Mouse (Mus musculus) heart, embryonic 15.5 days (tissue): ENCODE measurements at regions not wholly inside any gene's neighbourhood (a gene's known extent, or its start where the extent isn't known, plus 50 kb on each side); places are given as distances from the start of the nearest gene placed in this dataset.

ENCODE experiments used
- ATAC-seq: fragments of 200-750 bp; cut with Nextera tagmentation; replicated peaks from 2 replicates; pipeline ENCODE4 v1.8.0; 2017; ENCODE audit warnings: low read depth, moderate TSS enrichment; ENCODE audit not compliant: insufficient number of reproducible peaks, insufficient read depth, low FRiP score
- H3K27ac ChIP-seq: fragments of 300-500 bp; sonication (generic); 2 replicates; pipeline ENCODE4 v1.5.1; 2015; ENCODE audit warnings: mild to moderate bottlenecking, inconsistent platforms
- H3K27me3 ChIP-seq: fragments of 300-500 bp; sonication (generic); 2 replicates; pipeline ENCODE4 v1.6.1; 2015; ENCODE audit warnings: inconsistent platforms
- H3K36me3 ChIP-seq: fragments of 300-500 bp; sonication (generic); 2 replicates; pipeline ENCODE4 v1.6.1; 2015; ENCODE audit warnings: mild to moderate bottlenecking, inconsistent platforms
- H3K4me1 ChIP-seq: fragments of 300-500 bp; sonication (generic); replicated peaks from 2 replicates; pipeline ENCODE4 v1.6.1; 2015; ENCODE audit warnings: inconsistent platforms
- H3K4me2 ChIP-seq: fragments of 300-500 bp; sonication (generic); 2 replicates; pipeline ENCODE4 v1.6.1; 2015; ENCODE audit warnings: inconsistent platforms, mild to moderate bottlenecking, moderate library complexity
- H3K4me3 ChIP-seq: fragments of 300-500 bp; sonication (generic); 2 replicates; pipeline ENCODE4 v1.5.1; 2015; ENCODE audit warnings: mild to moderate bottlenecking, inconsistent platforms
- H3K9ac ChIP-seq: fragments of 300-500 bp; sonication (generic); 2 replicates; pipeline ENCODE4 v1.6.1; 2015; ENCODE audit warnings: mild to moderate bottlenecking, inconsistent platforms
- H3K9me3 ChIP-seq: fragments of 300-500 bp; sonication (generic); replicated peaks from 2 replicates; pipeline ENCODE4 v1.6.1; 2016; ENCODE audit warnings: inconsistent platforms
- WGBS: fragments of 180-500 bp; shearing (Covaris S2); methylation state at CpG from one replicate; pipeline ENCODE4 v1.1.7; 2015; ENCODE audit warnings: mixed read lengths; 5-methylcytosine and 5-hydroxymethylcytosine counted together

GRCm38 (mm10) chr5:12124935-12125334, 207.1 kb downstream of the 4933402N22Rik start:
- 79% methylated on average over 5 of the region's 5 CpGs for WGBS
- ATAC-seq: no peak
- Histone ChIP-seq H3K27ac (no peak overlapping the region), H3K4me2 (no peak overlapping the region), H3K4me1 (no peaks in the 10 kb centered on the region), H3K9ac (no peak overlapping the region), H3K9me3 (no peaks in the 10 kb centered on the region), H3K36me3 (no peaks in the 10 kb centered on the region), H3K27me3 (no peaks in the 10 kb centered on the region), H3K4me3 (no peak overlapping the region)

GRCm38 (mm10) chr5:12127484-12128265, 209.8 kb downstream of the 4933402N22Rik start:
- Histone ChIP-seq H3K4me3 (no peak overlapping the region), H3K4me1 (no peaks in the 10 kb centered on the region), H3K36me3 (no peaks in the 10 kb centered on the region), H3K9ac (no peak overlapping the region), H3K27ac (no peak overlapping the region), H3K4me2 (no peak overlapping the region), H3K27me3 (no peaks in the 10 kb centered on the region), H3K9me3 (no peaks in the 10 kb centered on the region)
- ATAC-seq: no peak
- WGBS: 61% methylated on average over 4 of the region's 4 CpGs

- no peak overlapping the region for H3K27ac ChIP-seq
- no peaks in the 10 kb centered on the region for H3K36me3 ChIP-seq
- no peak overlapping the region for H3K4me3 ChIP-seq
- H3K4me2 ChIP-seq: no peak overlapping the region
- no peak for ATAC-seq
- no peaks in the 10 kb centered on the region for H3K27me3 ChIP-seq
- H3K9me3 ChIP-seq: no peaks in the 10 kb centered on the region
- H3K9ac ChIP-seq: no peak overlapping the region
- no peaks in the 10 kb centered on the region for H3K4me1 ChIP-seq
Observed at GRCm38 (mm10) chr5:12138961-12139360, 221.1 kb downstream of the 4933402N22Rik start.

- no peak overlapping the region for H3K9ac ChIP-seq
- H3K27me3 ChIP-seq: no peaks in the 10 kb centered on the region
- 31% methylated on average over 4 of the region's 4 CpGs for WGBS
- H3K4me3 ChIP-seq: no peak overlapping the region
- no peaks in the 10 kb centered on the region for H3K36me3 ChIP-seq
- H3K4me1 ChIP-seq: no peaks in the 10 kb centered on the region
- ATAC-seq: no peak
- no peak overlapping the region for H3K27ac ChIP-seq
- no peaks in the 10 kb centered on the region for H3K9me3 ChIP-seq
- H3K4me2 ChIP-seq: no peak overlapping the region
Observed at GRCm38 (mm10) chr5:12153295-12153694, 229.9 kb upstream of the Sema3d start.

- Histone ChIP-seq H3K36me3 (no peaks in the 10 kb centered on the region), H3K27ac (no peak overlapping the region), H3K4me1 (no peaks in the 10 kb centered on the region), H3K9ac (no peak overlapping the region), H3K4me2 (no peak overlapping the region), H3K27me3 (no peaks in the 10 kb centered on the region), H3K4me3 (no peak overlapping the region), H3K9me3 (no peaks in the 10 kb centered on the region)
- WGBS: 52% methylated on average over 3 of the region's 3 CpGs
- ATAC-seq: no peak
Observed at GRCm38 (mm10) chr5:12154551-12155091, 228.6 kb upstream of the Sema3d start.

- H3K27ac ChIP-seq: no peak overlapping the region
- no peaks in the 10 kb centered on the region for H3K4me1 ChIP-seq
- no peak overlapping the region for H3K4me3 ChIP-seq
- 62% methylated on average over 1 of the region's 1 CpGs for WGBS
- H3K27me3 ChIP-seq: no peaks in the 10 kb centered on the region
- no peaks in the 10 kb centered on the region for H3K36me3 ChIP-seq
- no peak overlapping the region for H3K9ac ChIP-seq
- H3K9me3 ChIP-seq: no peaks in the 10 kb centered on the region
- no peak overlapping the region for H3K4me2 ChIP-seq
- ATAC-seq: no peak
Observed at GRCm38 (mm10) chr5:12191681-12192080, 191.5 kb upstream of the Sema3d start.

GRCm38 (mm10) chr5:12207452-12207851, 175.7 kb upstream of the Sema3d start:
- H3K27ac ChIP-seq: no peak overlapping the region
- no peak overlapping the region for H3K4me3 ChIP-seq
- no peaks in the 10 kb centered on the region for H3K27me3 ChIP-seq
- no peaks in the 10 kb centered on the region for H3K36me3 ChIP-seq
- no peaks in the 10 kb centered on the region for H3K4me1 ChIP-seq
- no peak overlapping the region for H3K9ac ChIP-seq
- H3K4me2 ChIP-seq: no peak overlapping the region
- WGBS: 52% methylated on average over 1 of the region's 1 CpGs
- no peaks in the 10 kb centered on the region for H3K9me3 ChIP-seq
- ATAC-seq: no peak

GRCm38 (mm10) chr5:12209631-12210030, 173.6 kb upstream of the Sema3d start:
- H3K27me3 ChIP-seq: no peaks in the 10 kb centered on the region
- no peaks in the 10 kb centered on the region for H3K9me3 ChIP-seq
- 69% methylated on average over 1 of the region's 1 CpGs for WGBS
- ATAC-seq: no peak
- no peak overlapping the region for H3K27ac ChIP-seq
- H3K4me3 ChIP-seq: no peak overlapping the region
- no peak overlapping the region for H3K4me2 ChIP-seq
- H3K4me1 ChIP-seq: no peaks in the 10 kb centered on the region
- H3K9ac ChIP-seq: no peak overlapping the region
- no peaks in the 10 kb centered on the region for H3K36me3 ChIP-seq

- Histone ChIP-seq H3K9me3 (no peaks in the 10 kb centered on the region), H3K36me3 (no peaks in the 10 kb centered on the region), H3K4me1 (no peaks in the 10 kb centered on the region), H3K27me3 (no peaks in the 10 kb centered on the region), H3K4me2 (no peak overlapping the region), H3K9ac (no peak overlapping the region), H3K27ac (no peak overlapping the region), H3K4me3 (no peak overlapping the region)
- no peak for ATAC-seq
- WGBS: 67% methylated on average over 3 of the region's 3 CpGs
Observed at GRCm38 (mm10) chr5:12213448-12213847, 169.7 kb upstream of the Sema3d start.

GRCm38 (mm10) chr5:12219424-12220107, 163.6 kb upstream of the Sema3d start:
- 69% methylated on average over 2 of the region's 2 CpGs for WGBS
- H3K36me3 ChIP-seq: no peaks in the 10 kb centered on the region
- no peak overlapping the region for H3K9ac ChIP-seq
- H3K9me3 ChIP-seq: no peaks in the 10 kb centered on the region
- no peaks in the 10 kb centered on the region for H3K27me3 ChIP-seq
- no peaks in the 10 kb centered on the region for H3K4me1 ChIP-seq
- no peak for ATAC-seq
- no peak overlapping the region for H3K4me3 ChIP-seq
- no peak overlapping the region for H3K27ac ChIP-seq
- H3K4me2 ChIP-seq: no peak overlapping the region

- 89% methylated on average over 1 of the region's 1 CpGs for WGBS
- H3K36me3 ChIP-seq: no peaks in the 10 kb centered on the region
- H3K4me1 ChIP-seq: no peaks in the 10 kb centered on the region
- H3K27me3 ChIP-seq: no peaks in the 10 kb centered on the region
- no peak overlapping the region for H3K27ac ChIP-seq
- no peak overlapping the region for H3K4me2 ChIP-seq
- no peak overlapping the region for H3K4me3 ChIP-seq
- no peaks in the 10 kb centered on the region for H3K9me3 ChIP-seq
- no peak overlapping the region for H3K9ac ChIP-seq
- no peak for ATAC-seq
Observed at GRCm38 (mm10) chr5:12222622-12223021, 160.6 kb upstream of the Sema3d start.
